ENCODE assay signal across 10 mouse cellular contexts in genomic region chr12:69982874-69983273, GRCm38 (mm10). TPM values are rescaled to one million over a fixed set of nuclear protein-coding genes. Genes with fewer than 3 reads are reported as not detected.
DNase-seq lines count a peak whose midpoint lies in the region; ATAC-seq and TF ChIP-seq lines count a peak whose summit lies in the region.
"Had no signal": no experiment of that assay in that cellular context is flagged by ENCODE, and none has a peak within 500 bp of the region (broad histone marks: within the 10 kb centered on the region; RNA-seq: fewer than 3 reads in every experiment).

No protein-coding gene starts in this region.

- no peak overlapping the region for H3K9ac ChIP-seq in CH12.LX (ENCODE audit: insufficient read depth, low read depth)
- H3K9ac ChIP-seq in embryonic facial prominence, embryonic 11.5 days (replicated peaks; ENCODE audit: low read length) = no peak overlapping the region
- no peak overlapping the region for H3K9ac ChIP-seq in hindbrain, embryonic 13.5 days
- H3K9ac ChIP-seq: midbrain, embryonic 12.5 days had no signal

- no peak overlapping the region for H3K4me3 ChIP-seq in CH12.LX (replicated peaks in 1 of 3; ENCODE audit: low read depth in 2 of 3, low read length in 2 of 3, poor library complexity in 1 of 3)
- H3K4me3 ChIP-seq in embryonic facial prominence, embryonic 11.5 days (ENCODE audit: low read depth, low read length) = no peak overlapping the region
- no peak overlapping the region for H3K4me3 ChIP-seq in hindbrain, embryonic 13.5 days
- H3K4me3 ChIP-seq: midbrain, embryonic 12.5 days had no signal

- no peak overlapping the region for H3K4me2 ChIP-seq in CH12.LX (ENCODE audit: insufficient read depth, low read depth, poor library complexity, severe bottlenecking)
- no peak overlapping the region for H3K4me2 ChIP-seq in embryonic facial prominence, embryonic 11.5 days (ENCODE audit: low read depth, low read length)
- H3K4me2 ChIP-seq in hindbrain, embryonic 13.5 days = no peak overlapping the region
- H3K4me2 ChIP-seq: midbrain, embryonic 12.5 days had no signal

- no peak for ATAC-seq in embryonic facial prominence, embryonic 11.5 days (replicated peaks; ENCODE audit: insufficient number of reproducible peaks, low FRiP score, low TSS enrichment, low read depth)
- ATAC-seq in hindbrain, embryonic 13.5 days (ENCODE audit: low FRiP score) = no peak

- no peaks in the 10 kb centered on the region for H3K27me3 ChIP-seq in CH12.LX (replicated peaks)
- H3K27me3 ChIP-seq in embryonic facial prominence, embryonic 11.5 days (ENCODE audit: control insufficient read depth, insufficient read depth, low read length) = no peaks in the 10 kb centered on the region
- no peaks in the 10 kb centered on the region for H3K27me3 ChIP-seq in hindbrain, embryonic 13.5 days
- H3K27me3 ChIP-seq: midbrain, embryonic 12.5 days had no signal

- DNase-seq in kidney, postnatal 14 days = peak; percentile 16
- no peak for DNase-seq in kidney, adult 8-10 months
- DNase-seq in 416B (ENCODE audit: low read depth) (peak; percentile 58), CH12.LX (ENCODE audit: extremely low read depth) (no peak)
- DNase-seq in embryonic facial prominence, embryonic 11.5 days (ENCODE audit: low spot score) = peak; percentile 34
- no peak for DNase-seq in heart, adult 11 months
- DNase-seq in urinary bladder, adult 2 months (ENCODE audit: low spot score) = no peak
- DNase-seq: right cerebral cortex, postnatal 25 days had no signal

- peaks cover 0 to 52% of the 10 kb centered on the region in 2 experiments; a peak in 2 of 4 replicates for H3K4me1 ChIP-seq in CH12.LX (ENCODE audit: control insufficient read depth in 1 of 2, insufficient read depth in 2 of 2)
- H3K4me1 ChIP-seq in embryonic facial prominence, embryonic 11.5 days (ENCODE audit: control insufficient read depth, insufficient read depth, low read length) = no peaks in the 10 kb centered on the region; the same call in 1 of the 2 replicates
- peaks cover 24% of the 10 kb centered on the region for H3K4me1 ChIP-seq in hindbrain, embryonic 13.5 days (replicated peaks)

- TF ChIP-seq CTCF in CH12.LX (conservative IDR thresholded peaks at IDR 0.05 in 1 of 2, IDR thresholded peaks at IDR 0.05 in 1 of 2; ENCODE audit: low read depth in 2 of 2, low read length in 2 of 2) = peak in 1 of 2 experiments; percentile 50; a peak in 2 of 4 replicates

- TF ChIP-seq EP300 in CH12.LX (IDR thresholded peaks at IDR 0.05; ENCODE audit: low read length) = no peak

- H3K27ac ChIP-seq in CH12.LX (ENCODE audit: insufficient read depth, low read depth) = no peak overlapping the region
- no peak overlapping the region for H3K27ac ChIP-seq in embryonic facial prominence, embryonic 11.5 days (replicated peaks; ENCODE audit: low read depth, low read length)
- no peak overlapping the region for H3K27ac ChIP-seq in hindbrain, embryonic 13.5 days
- H3K27ac ChIP-seq: midbrain, embryonic 12.5 days had no signal

- dilution Hi-C loops in CH12.LX (cut with MboI; ENCODE audit: extremely low pct_ligation_motif_present, extremely low pct_unique_long_range_greater_than_20kb, low sequenced_read_pairs) = no loop called here

- 77% methylated on average over 5 of the region's 5 CpGs for WGBS in embryonic facial prominence, embryonic 11.5 days
- 71% methylated on average over 5 of the region's 5 CpGs for WGBS in hindbrain, embryonic 13.5 days

- in situ Hi-C loops in CH12.LX (cut with MboI; ENCODE audit: low pct_ligation_motif_present, low pct_unique_long_range_greater_than_20kb, low sequenced_read_pairs) = no loop called here

- TF ChIP-seq RAD21 in CH12.LX (IDR thresholded peaks at IDR 0.05; ENCODE audit: low read depth, low read length) = peak; percentile 49

- H3K79me2 ChIP-seq in CH12.LX (replicated peaks; ENCODE audit: control insufficient read depth, extremely low read depth, insufficient read depth, poor library complexity, severe bottlenecking) = peaks cover 26% of the 10 kb centered on the region

- TF ChIP-seq POLR2A in CH12.LX (IDR thresholded peaks at IDR 0.05; ENCODE audit: low read depth, low read length) = no peak

- H3K9me3 ChIP-seq in CH12.LX (replicated peaks; ENCODE audit: low read length) = no peaks in the 10 kb centered on the region
- H3K9me3 ChIP-seq in embryonic facial prominence, embryonic 11.5 days (replicated peaks; ENCODE audit: control insufficient read depth, low read length) = no peaks in the 10 kb centered on the region
- H3K9me3 ChIP-seq in hindbrain, embryonic 13.5 days = no peaks in the 10 kb centered on the region
- H3K9me3 ChIP-seq: midbrain, embryonic 12.5 days had no signal

- peaks cover 34 to 47% of the 10 kb centered on the region in 2 experiments for H3K36me3 ChIP-seq in CH12.LX (replicated peaks in 1 of 2; ENCODE audit: control insufficient read depth in 1 of 2, insufficient read depth in 1 of 2, low read length in 1 of 2)
- H3K36me3 ChIP-seq in embryonic facial prominence, embryonic 11.5 days (replicated peaks; ENCODE audit: control insufficient read depth, insufficient read depth, low read depth, low read length) = peaks cover 2% of the 10 kb centered on the region; the same call in 1 of the 2 replicates
- H3K36me3 ChIP-seq in hindbrain, embryonic 13.5 days = peaks cover 26% of the 10 kb centered on the region

TF ChIP-seq in CH12.LX, 34 proteins besides CTCF, POLR2A, EP300 and RAD21:
- TF ChIP-seq NRF1 (IDR thresholded peaks at IDR 0.05; ENCODE audit: low read depth, low read length) = no peak
- peak; percentile 49 for TF ChIP-seq SMC3 (IDR thresholded peaks at IDR 0.05; ENCODE audit: low read depth, low read length)
- TF ChIP-seq USF1 (IDR thresholded peaks at IDR 0.05; ENCODE audit: low read depth, low read length) = no peak
TF ChIP-seq in CH12.LX: peak in this region for 1.

RNA-seq across cellular contexts. Expression of gene Sav1, which starts 3.9 kb away (rescaled TPM):
- total RNA-seq in CH12.LX (2012; rRNA removed) = 13.3 and 13.7 TPM in 2 replicates
- total RNA-seq in CH12.LX (2014; rRNA removed) = 26.2 and 28.1 TPM in 2 replicates
- polyA plus RNA-seq in CH12.LX (2012; ENCODE audit: insufficient read length, low read depth) = 31.7 and 34.4 TPM in 2 replicates
- polyA plus RNA-seq in embryonic facial prominence, embryonic 11.5 days (2014; fragmentation: Nextera tagmentation; extraction: Ambion mirVana) = 10.4 and 12.5 TPM in 2 replicates
- polyA plus RNA-seq in urinary bladder, adult 2 months (2012; rRNA removed) = 48.2 and 51.2 TPM in 2 replicates
- polyA plus RNA-seq in hindbrain, embryonic 13.5 days (2015; fragmentation: Nextera tagmentation; extraction: Ambion mirVana) = 1.6 and 2.7 TPM in 2 replicates

Comparison
In these comparisons a context has a peak if more than half of its experiments do, and no peak if none do; other contexts are left out.
1. DNase-seq: peak in kidney, postnatal 14 days (single experiment), 416B (single experiment) and embryonic facial prominence, embryonic 11.5 days (single experiment); none in kidney, adult 8-10 months (0 of 2), CH12.LX (single experiment), heart, adult 11 months (single experiment) and urinary bladder, adult 2 months (single experiment).